Mouse (Mus musculus) erythroblast, embryonic 14.5 days (primary cell): Measurements from ENCODE around the gene Atf7. TPM values are rescaled to one million over a fixed set of nuclear protein-coding genes. Genes with fewer than 3 reads are reported as not detected.
A peak's percentile ranks its signal among the peaks of the same experiment; 100 is the strongest.

Source experiments
- H3K27me3 ChIP-seq: 2 replicates; pipeline ENCODE4 v1.6.1; 2012; ENCODE audit warnings: inconsistent platforms; ENCODE audit not compliant: control insufficient read depth
- H3K36me3 ChIP-seq: 2 replicates; pipeline ENCODE4 v1.6.1; 2012; ENCODE audit warnings: mild to moderate bottlenecking, inconsistent platforms; ENCODE audit not compliant: control insufficient read depth
- H3K4me1 ChIP-seq: 2 replicates; pipeline ENCODE4 v1.6.1; 2012; ENCODE audit warnings: inconsistent platforms; ENCODE audit not compliant: control insufficient read depth
- H3K4me3 ChIP-seq: replicated peaks from 2 replicates; pipeline ENCODE3; 2012; ENCODE audit warnings: moderate library complexity, mild to moderate bottlenecking, inconsistent platforms
- H3K9me3 ChIP-seq: 2 replicates; pipeline ENCODE4 v1.6.1; 2012; ENCODE audit warnings: low read length, inconsistent platforms, mixed read lengths; ENCODE audit not compliant: control insufficient read depth
- GATA1 ChIP-seq: IDR thresholded peaks from 2 replicates; pipeline ENCODE4 v1.6.1; 2012; ENCODE audit warnings: low read length, inconsistent platforms, mixed read lengths
- TAL1 ChIP-seq: IDR thresholded peaks from 3 replicates; pipeline ENCODE4 v1.6.1; 2012; ENCODE audit warnings: low read length, inconsistent platforms, mixed read lengths
- polyA plus RNA-seq: library from polyadenylated mRNA; stranded (reverse); fragments of >175 nt; gene quantifications from 2 replicates; pipeline ENCODE4 v1.2.3, GENCODE M21; 2012

Gene Atf7
- polyA plus RNA-seq, 1 experiment: 0.72 TPM

DNA sequence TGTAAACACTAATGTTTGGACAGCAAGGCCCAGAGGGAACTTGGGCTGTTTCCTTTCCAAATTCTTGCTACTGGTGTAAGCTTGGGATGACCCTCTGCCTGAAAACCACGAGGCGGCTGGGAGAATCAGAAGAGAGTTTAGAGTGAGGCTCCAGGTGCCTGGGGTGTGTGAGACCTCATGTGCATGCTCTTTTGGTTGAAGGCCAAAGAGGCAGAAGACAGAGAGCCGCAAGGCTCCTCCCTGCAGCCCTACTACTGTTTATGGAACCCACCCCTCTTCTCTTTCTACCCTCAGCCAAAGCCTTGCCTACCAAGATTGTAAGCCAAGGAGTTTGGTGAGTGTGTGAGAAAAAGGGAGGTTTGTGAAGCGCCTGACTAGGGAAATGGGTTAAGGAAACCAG lies 109.5 kb downstream of the Atf7 start:
- peak overlapping the region; percentile 95 for H3K4me3 ChIP-seq
- peaks cover 50% of the 10 kb centered on the region for H3K4me1 ChIP-seq
- TF ChIP-seq TAL1 (no peak), GATA1 (no peak)

DNA sequence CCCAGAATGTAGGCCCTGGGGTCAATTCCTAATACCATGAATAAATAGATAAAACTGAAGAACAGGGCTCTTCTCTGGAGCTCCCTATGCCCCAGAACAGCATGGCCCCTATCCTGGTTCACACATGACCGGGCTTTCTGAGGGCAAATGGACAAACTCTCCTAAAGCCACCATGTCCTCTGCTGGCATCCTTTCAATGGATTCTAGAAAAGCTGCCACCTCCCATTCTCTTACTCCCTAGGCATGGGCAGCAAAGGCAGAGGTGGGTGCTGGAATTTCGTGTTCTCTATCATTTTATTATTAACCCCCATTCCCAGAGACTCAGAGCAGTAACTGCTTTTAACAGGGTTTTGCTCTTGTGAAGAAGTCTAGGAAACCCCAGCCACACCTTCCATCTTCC lies 110.0 kb downstream of the Atf7 start:
- no peaks in the 10 kb centered on the region for H3K9me3 ChIP-seq
- peaks cover 36% of the 10 kb centered on the region for H3K27me3 ChIP-seq
- H3K36me3 ChIP-seq: peaks cover 2% of the 10 kb centered on the region
- H3K4me1 ChIP-seq: peaks cover 50% of the 10 kb centered on the region
- TF ChIP-seq TAL1: no peak
- no peak for TF ChIP-seq GATA1
- H3K4me3 ChIP-seq: no peak overlapping the region

More for the DNA sequence above, 109.5 kb downstream of the Atf7 start:
- Histone ChIP-seq H3K36me3 (peaks cover 7% of the 10 kb centered on the region), H3K27me3 (peaks cover 31% of the 10 kb centered on the region), H3K9me3 (no peaks in the 10 kb centered on the region)

- no peak for TF ChIP-seq TAL1
- TF ChIP-seq GATA1: no peak
- Histone ChIP-seq H3K9me3 (no peaks in the 10 kb centered on the region), H3K36me3 (no peaks in the 10 kb centered on the region), H3K4me1 (peaks cover 36% of the 10 kb centered on the region), H3K4me3 (no peak overlapping the region), H3K27me3 (peaks cover 54% of the 10 kb centered on the region)
Observed at GRCm38 (mm10) chr15:102513004-102513403, 112.3 kb downstream of the Atf7 start.

- Histone ChIP-seq H3K9me3 (no peaks in the 10 kb centered on the region), H3K4me1 (peaks cover 34% of the 10 kb centered on the region), H3K36me3 (no peaks in the 10 kb centered on the region), H3K4me3 (no peak overlapping the region), H3K27me3 (peaks cover 54% of the 10 kb centered on the region)
- no peak for TF ChIP-seq GATA1
- TF ChIP-seq TAL1: no peak
Observed at GRCm38 (mm10) chr15:102512471-102512870, 112.8 kb downstream of the Atf7 start.

- peaks cover 29% of the 10 kb centered on the region for H3K4me1 ChIP-seq
- no peak for TF ChIP-seq TAL1
- TF ChIP-seq GATA1: no peak
- no peak overlapping the region for H3K4me3 ChIP-seq
- no peaks in the 10 kb centered on the region for H3K36me3 ChIP-seq
- no peaks in the 10 kb centered on the region for H3K9me3 ChIP-seq
- H3K27me3 ChIP-seq: peaks cover 54% of the 10 kb centered on the region
Observed at GRCm38 (mm10) chr15:102512010-102512409, 113.3 kb downstream of the Atf7 start.

DNA sequence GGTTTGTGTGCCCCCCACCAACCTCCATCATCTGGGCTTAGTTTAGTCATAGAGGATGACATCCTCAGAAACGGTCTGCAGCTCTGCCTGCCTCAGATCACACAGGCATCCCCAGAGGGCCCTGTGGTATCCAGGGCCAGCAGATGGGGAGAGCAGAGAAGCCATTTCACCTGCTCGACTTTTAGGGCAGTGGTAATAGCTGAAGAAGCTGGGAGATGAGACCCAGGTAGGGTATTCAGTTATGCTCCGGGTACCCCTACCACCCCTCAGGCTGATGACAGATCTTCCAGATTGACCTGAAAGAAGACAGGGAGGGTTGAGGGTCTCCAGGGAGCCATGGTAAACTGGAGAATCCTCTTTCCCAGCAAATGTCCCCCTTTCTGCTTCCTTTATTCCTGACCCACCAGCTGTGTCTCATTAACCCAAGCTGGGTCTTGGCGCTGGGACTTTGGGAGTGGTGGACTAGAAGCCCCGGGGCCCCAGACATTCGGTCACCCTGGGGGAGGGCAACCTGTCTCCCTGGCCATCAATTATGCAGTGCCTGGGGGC lies 113.9 kb downstream of the Atf7 start:
- no peaks in the 10 kb centered on the region for H3K9me3 ChIP-seq
- no peak overlapping the region for H3K4me3 ChIP-seq
- TF ChIP-seq TAL1 (no peak), GATA1 (no peak)
- peaks cover 23% of the 10 kb centered on the region for H3K4me1 ChIP-seq
- peaks cover 50% of the 10 kb centered on the region for H3K27me3 ChIP-seq
- H3K36me3 ChIP-seq: no peaks in the 10 kb centered on the region

GRCm38 (mm10) chr15:102510590-102511284 lies 114.5 kb downstream of the Atf7 start:
- no peaks in the 10 kb centered on the region for H3K9me3 ChIP-seq
- TF ChIP-seq GATA1: no peak
- TF ChIP-seq TAL1: no peak
- peak overlapping the region; percentile 65 for H3K4me3 ChIP-seq
- H3K4me1 ChIP-seq: peaks cover 16% of the 10 kb centered on the region
- no peaks in the 10 kb centered on the region for H3K36me3 ChIP-seq
- peaks cover 44% of the 10 kb centered on the region for H3K27me3 ChIP-seq

DNA sequence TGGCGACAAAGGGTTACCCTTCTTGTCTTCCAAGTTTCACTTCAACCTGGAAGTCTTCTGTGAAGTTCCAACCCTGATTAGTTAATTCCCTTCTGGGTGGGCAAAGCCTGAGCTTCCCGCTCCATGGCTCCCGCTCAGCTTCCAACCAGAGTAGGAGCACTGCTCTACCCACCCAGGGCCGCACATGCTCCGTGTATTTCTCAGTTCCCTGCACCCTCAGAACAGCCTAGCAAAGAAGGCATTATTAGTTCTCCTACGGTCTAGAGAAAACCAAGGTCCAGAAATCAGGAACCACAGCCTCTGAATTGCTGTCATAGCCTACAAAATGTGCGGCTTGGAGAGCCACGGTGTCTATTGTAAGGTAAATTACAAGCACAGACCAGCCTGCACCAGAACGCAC lies 115.2 kb downstream of the Atf7 start:
- H3K9me3 ChIP-seq: no peaks in the 10 kb centered on the region
- H3K4me3 ChIP-seq: peak overlapping the region; percentile 65
- peaks cover 16% of the 10 kb centered on the region for H3K4me1 ChIP-seq
- peaks cover 2% of the 10 kb centered on the region for H3K36me3 ChIP-seq
- peaks cover 39% of the 10 kb centered on the region for H3K27me3 ChIP-seq
- TF ChIP-seq GATA1: no peak
- TF ChIP-seq TAL1: no peak

- peaks cover 18% of the 10 kb centered on the region for H3K36me3 ChIP-seq
- H3K4me3 ChIP-seq: no peak overlapping the region
- H3K9me3 ChIP-seq: no peaks in the 10 kb centered on the region
Observed at GRCm38 (mm10) chr15:102508336-102508735, 116.9 kb downstream of the Atf7 start.

More at GRCm38 (mm10) chr15:102508336-102508735, 116.9 kb downstream of the Atf7 start:
- peaks cover 39% of the 10 kb centered on the region for H3K27me3 ChIP-seq
- peaks cover 16% of the 10 kb centered on the region for H3K4me1 ChIP-seq
- TF ChIP-seq TAL1 (no peak), GATA1 (no peak)
